Mouse (Mus musculus): ENCODE results near the gene Dna2.
A peak's percentile ranks its signal among the peaks of the same experiment; 100 is the strongest.
"Not testable (repeated sequence)": the region's sequence is repeated elsewhere in the genome, so short reads cannot be mapped to it uniquely, and the experiment has no call there.

Dna2 gene

DNA sequence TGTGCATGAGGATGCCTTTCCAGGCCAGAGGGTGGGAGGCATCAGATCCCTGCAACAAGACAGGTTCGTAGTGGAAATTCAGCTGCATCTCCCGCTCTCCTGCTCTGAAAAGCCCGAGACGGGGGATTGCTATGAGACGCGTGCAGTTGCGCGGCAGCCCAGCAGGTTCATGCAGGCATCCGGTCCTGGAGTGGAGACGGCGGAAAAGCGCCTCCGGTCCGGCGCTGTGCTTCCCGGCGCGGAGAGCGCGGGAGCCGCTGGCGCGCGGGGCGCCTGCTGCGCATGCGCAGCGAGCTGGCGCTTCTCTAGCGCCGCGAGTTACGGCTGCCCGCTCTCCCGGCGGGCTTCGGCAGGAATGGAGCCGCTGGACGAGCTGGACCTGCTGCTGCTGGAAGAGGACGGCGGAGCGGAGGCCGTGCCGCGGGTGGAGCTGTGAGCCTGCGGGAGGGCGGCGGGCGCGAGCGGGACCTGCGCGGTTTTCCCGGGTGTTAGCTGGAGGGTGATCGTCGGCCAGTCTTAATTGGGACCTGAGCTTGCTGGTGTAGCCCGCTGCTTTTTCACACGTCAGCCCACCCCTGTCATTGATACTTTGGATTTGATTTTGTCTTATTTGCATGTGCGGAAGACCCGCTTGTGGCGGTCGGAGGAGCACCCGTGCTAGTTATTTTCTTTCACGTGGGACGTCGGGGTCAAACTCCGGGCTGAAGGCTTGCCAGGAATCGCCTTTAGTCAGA lies at the start of gene Dna2:
Gene Dna2 (plus strand): TSS at position 289 of the 734 bp plus-strand sequence.
- peak; percentile 75 for DNase-seq (ENCODE audit: low read depth, low spot score)

DNA sequence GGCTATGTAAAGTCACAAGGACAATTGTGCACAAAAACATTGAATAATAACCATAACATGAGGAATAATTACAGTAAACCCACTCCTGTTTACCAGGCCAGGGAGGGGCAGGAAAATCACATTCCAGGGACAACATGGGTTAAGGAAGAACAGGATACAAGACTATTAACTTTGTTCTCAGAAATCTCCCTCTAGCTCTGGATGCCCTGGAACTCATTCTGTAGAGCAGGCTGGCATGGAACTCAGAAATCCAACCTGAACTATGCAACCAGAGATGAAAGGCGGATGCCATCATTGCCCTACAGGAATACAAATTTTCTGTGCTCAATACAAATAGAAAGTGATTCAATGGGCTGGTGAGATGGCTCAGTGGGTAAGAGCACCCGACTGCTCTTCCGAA lies 49.4 kb upstream of the Dna2 start:
- no peak for DNase-seq (ENCODE audit: low read depth, low spot score)

DNA sequence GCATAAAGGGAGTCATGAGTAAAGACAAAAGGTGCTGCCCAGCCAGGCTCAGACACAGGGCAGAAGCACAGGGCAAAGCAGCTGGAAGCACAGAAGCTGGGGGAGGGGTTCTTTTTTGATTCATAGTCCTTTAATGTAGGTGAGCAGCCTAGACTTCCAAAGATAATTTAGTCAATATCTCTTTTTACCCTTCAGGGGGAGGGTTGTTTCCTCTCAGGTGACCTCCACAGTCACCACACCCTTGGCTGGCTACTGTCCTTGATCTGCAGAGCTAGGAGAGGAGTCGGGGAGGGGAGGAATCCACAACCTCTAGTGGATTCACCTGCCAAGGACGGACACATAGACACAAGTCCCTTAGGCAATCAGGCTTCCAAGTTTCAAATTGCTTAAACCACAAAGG lies 48.8 kb upstream of the Dna2 start:
- no peak for DNase-seq (ENCODE audit: low read depth, low spot score)

DNA sequence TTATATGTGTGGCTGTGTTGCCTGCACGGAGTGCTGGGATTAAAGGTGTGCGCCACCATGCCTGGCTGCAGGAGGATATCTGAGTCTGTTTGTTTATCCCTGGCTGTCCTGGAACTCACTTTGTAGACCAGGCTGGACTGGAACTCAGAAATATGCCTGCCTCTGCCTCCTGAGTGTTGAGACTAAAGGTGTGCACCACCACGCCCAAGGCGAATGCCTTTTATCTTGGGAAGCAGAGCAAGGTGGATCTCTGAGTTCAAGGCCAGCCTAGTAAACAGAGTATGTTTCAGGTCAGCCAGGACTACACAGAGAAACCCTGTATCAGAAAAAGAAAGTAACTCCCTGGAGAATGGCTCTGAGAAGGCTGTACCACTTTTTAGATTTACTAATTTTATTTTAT lies 46.7 kb upstream of the Dna2 start:
- no peak for DNase-seq (ENCODE audit: low read depth, low spot score)

DNA sequence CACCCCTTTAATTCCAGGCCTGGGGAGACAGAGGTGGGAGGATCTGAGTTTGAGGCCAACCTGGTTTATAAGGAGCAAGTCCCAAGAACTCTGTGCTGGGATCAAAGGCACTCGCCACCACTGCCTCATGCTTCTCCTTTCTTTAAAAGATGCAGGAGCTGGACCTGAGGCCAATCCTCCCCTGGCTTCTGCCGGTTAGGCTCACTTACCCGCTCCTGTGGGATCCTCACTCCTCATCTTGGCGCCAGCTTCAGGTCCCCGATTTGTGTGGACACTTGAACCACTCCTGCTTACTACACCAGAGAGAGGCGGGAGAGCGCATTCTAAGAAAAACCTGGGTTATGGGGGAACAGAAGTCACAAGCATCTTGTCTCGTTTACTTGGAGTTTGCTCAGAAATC lies 45.0 kb upstream of the Dna2 start:
- DNase-seq (ENCODE audit: low read depth, low spot score) = no peak

DNA sequence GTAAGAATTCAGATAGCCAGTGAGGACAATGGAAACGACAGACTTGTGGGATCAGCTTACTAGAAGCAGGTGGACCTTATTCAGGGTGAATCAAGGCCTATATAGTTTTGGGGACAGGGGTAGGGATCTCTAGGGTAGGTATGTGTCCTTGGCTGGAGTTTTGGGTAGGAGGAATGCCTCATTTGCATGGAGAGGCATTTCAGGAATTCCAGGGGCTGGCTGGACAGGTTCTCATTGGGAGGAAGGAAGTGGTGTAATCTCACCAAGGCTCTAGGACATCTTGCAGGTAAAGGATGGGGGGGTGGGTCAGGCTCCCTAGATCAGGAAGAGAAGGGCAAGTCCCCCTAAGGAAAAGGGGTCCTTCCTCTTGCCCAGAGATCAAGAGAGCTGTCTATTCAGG lies 44.0 kb upstream of the Dna2 start:
- no peak for DNase-seq (ENCODE audit: low read depth, low spot score)

DNA sequence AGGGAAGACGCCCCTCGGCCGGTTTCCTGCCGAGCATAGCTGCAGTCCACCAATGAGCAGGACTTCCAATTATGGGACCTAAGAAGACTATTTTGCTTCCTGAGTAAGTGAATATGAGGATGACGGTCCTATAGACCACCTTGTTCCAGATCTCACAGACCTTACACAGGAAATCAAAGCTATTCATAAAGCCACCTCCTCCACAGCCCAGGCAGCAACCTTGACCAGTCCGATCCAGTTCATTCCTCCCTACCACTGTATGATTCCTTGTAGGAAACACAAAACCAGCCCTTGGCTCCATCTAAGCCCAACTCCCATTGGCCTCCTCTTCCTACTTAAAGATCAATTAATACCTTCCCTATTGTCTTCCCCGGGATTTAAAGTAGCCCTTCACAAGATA lies 40.5 kb upstream of the Dna2 start:
- DNase-seq (ENCODE audit: low read depth, low spot score) = no peak

DNA sequence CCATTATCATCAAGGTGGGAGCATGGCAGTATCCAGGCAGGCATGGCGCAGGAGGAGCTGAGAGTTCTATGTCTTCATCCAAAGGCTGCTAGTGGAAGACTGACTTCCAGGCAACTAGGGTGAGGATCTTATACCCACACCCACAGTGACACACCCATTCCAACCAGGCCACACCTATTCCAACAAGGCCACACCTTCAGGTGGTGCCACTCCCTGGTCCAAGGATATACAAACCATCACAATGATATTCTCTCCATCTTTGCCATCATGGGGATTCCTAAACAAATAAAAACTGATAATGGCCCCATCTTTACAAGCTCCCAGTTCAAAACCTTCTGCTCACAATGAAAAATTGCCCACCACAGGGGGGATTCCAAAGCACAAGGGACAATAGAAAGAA lies 37.9 kb upstream of the Dna2 start, which contains the start of gene Tet1:
Gene Tet1 (minus strand): TSS at position 101 of the 400 bp plus-strand sequence.
- DNase-seq (ENCODE audit: low read depth, low spot score) = not testable (repeated sequence)

DNA sequence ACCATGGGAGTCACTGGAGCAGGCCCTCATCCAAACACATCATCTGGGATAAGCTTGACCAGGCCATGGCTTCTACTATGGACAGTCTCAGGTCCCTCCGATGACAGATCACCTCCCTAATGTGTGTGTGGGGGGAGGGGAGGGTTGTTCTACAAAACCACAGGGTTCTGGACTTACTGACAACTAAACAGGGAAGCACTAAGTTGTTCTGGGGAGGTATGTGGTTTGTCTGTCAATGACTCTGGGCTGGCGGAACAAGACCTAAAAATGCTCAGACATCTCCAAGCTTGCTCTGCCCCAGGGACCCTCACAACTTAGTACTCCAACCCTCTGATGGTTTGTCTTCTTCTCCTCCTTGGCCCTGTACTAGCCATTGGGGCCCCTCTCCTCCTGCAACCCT lies 35.7 kb upstream of the Dna2 start:
- DNase-seq (ENCODE audit: low read depth, low spot score) = no peak

DNA sequence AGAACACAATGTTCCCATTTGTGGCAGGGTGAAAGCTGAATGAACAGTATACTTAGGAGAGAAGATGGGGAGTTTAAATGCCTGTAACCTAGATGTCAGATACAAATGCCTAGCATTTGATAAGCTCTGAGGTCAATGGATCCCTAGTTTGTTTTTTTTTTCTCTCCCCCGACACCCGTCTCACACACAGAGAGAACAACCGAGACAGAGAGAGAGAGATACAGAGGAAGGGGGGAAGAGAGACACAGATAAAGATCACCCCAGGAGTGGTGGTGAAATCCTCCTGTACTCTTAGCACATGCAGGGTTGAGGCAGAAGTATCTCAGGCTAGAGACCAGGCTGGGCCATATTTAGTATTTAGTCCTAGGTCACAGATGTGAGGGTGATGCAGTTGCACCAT lies 27.8 kb upstream of the Dna2 start:
- no peak for DNase-seq (ENCODE audit: low read depth, low spot score)

DNA sequence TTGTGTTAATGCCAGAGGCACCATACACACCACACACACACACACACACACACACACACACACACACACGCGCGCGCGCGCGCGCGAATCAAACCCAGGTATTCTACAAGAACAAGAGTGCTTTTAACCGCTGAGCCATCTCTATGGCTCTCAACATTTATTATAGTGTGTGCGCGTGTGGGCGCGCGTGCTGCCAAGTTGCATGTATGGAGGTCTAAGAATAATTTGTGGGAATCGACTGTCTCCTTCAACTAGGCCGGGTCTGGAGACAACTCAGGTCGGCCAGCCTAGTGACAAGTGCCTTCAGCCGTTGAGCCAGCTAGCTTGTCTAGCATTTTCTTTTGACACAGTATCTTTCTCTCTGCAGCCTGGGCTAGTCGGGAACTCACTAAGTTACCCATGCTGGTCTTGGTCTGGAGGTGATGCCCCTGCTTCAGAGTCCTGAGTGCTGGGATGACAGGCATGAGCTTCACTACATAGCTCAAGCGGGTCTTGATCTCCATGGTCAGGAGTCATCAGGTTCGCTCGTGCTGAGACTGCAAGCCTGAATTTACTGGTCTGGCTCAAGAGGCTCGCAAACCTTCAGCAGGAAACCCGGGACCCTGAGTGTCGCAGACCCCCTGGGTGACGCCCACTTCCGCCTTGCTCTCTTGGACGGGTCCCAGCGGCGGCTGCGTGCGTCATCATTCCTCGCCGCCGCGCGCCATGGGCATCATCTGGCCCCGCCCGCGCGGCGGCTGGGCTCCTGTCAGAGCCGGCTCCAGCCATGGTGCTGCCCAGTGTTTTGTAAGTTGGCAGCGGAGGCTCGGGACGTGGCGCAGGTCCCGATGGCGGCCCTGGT lies 26.7 kb upstream of the Dna2 start, which contains the start of gene Slc25a16:
Gene Slc25a16 (plus strand): TSS at position 709 of the 841 bp plus-strand sequence.
- DNase-seq (ENCODE audit: low read depth, low spot score) = peak; percentile 75

DNA sequence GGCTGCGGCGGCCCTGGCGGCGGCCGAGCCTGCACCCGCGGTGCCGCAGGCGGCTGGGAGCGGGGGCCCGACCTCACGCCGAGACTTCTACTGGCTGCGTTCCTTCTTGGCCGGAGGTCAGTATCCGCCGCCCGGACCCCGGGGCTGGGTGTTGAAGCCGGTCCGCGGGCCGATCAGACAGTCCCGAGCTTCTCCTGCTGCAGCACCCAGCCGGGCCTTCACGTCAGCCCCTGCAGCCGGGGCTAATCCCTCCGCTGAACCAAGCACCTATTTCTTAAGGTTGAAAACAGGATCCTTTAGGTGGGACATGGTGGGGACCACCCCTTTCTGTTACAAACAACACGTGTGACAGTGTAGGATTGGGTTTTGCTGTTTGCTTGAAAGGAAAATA lies 26.1 kb upstream of the Dna2 start:
- DNase-seq (ENCODE audit: low read depth, low spot score) = no peak

DNA sequence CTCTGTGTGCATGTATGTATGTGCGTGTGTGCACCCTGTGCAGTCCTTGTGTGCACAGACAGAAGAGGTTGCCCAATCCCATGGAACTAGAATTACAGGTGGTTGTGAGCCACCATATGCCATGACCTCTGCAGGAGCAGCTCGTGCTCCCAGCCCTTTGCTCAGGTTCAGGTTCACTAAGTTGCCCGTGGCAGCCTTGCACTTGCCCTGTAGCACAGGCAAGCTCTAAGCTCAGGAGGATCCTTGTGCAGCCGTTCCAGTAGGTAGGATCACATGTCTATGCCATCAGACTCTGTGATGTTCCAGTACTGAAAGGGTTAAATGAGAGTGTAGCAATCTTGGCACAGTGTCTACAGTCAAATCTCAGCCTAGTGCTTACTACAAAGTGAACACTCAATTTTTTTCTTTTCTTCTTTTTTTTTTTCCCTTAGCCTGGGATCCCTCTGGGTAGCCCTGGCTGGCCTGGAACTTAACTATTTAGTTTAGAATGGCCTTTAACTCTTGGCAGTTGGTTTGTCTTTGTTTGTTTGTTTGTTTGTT lies 22.7 kb upstream of the Dna2 start:
- no peak for DNase-seq (ENCODE audit: low read depth, low spot score)

DNA sequence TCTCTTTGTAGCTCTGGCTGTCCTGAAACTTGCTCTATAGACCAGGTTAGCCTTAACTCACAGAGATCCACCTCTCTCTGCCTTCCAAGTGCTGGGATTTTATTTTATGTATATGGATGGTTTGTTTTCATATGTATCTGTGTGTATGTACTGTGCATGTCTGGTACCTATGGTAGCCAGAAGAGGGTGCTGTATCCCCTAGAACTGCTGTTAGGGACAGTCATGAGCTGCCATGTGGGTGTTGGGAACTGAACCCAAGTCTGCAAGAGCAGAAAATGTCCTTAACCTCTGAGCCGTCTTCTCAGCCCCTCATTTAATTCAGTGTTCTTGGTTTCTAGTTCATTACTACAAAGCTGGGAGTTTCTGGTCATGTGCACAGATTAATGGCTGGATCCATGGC lies 14.4 kb upstream of the Dna2 start:
- DNase-seq (ENCODE audit: low read depth, low spot score) = no peak

DNA sequence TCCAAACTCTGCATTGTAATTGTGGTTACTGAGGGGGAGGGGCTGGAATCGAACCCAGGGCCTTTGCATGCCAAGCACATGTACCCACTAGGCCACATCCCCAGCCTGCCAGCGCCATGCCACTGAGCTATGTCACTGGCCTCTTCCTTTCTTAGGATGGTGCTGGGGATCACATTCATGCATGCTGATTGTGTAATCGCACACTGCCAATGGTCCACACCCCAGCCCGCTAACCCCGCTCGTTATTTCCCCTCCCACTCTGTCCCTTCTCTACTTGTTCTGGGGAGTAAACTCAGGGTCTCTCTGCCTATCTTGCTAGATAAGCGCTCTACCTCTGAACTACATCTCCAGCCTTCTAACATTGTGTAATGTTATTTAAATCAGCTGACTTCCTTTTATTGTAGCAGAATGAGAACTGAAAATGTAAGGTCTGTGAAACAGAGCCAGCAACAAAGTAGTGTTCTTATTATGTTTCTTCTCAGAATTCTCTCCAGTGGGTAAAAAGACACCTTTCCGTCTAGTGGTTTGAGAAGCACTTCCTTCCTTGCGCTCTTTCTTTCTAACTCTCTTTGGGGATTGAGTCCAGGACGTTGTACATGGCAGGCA lies 1.7 kb upstream of the Dna2 start:
- no peak for DNase-seq (ENCODE audit: low read depth, low spot score)

DNA sequence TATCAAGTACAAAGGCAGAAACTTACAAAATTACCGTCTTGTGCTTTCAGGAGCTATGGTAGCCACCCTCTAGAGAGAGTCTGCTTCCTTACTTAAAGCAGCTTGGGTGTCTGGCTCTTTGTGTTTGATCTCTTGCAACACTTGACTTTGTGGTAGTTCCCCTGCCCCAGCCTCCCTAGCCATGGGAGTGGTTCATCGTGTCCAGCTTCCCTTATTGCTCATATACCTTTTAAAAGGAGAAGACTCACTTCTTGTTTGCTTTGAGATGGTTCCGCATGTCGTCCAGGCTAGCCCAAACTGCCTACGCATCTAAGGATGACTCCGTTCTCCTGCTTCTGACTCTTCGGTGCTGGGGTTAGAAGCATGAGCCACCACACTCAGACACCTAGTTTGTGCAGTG lies 1.7 kb downstream of the Dna2 start:
- DNase-seq (ENCODE audit: low read depth, low spot score) = no peak

DNA sequence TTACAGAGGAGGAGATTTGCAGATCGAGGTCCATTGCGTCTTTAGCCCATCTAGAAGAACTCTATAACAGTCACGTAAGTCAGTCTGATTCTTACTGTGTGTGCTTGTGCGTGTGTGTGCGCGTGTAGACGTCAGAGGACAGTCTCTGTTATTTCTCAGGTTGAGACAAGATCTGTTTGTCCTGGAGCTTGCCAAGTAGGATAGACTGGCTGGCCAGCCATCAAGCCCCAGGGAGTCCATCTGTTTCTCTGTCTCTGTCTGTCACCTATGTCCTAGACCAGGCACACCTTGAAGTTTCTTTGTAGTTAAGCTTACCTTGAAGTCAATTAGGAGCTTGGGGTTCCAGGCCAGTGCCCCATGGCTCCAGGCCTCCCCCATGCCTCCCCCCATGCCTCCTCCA lies 17.1 kb downstream of the Dna2 start:
- DNase-seq (ENCODE audit: low read depth, low spot score) = no peak

DNA sequence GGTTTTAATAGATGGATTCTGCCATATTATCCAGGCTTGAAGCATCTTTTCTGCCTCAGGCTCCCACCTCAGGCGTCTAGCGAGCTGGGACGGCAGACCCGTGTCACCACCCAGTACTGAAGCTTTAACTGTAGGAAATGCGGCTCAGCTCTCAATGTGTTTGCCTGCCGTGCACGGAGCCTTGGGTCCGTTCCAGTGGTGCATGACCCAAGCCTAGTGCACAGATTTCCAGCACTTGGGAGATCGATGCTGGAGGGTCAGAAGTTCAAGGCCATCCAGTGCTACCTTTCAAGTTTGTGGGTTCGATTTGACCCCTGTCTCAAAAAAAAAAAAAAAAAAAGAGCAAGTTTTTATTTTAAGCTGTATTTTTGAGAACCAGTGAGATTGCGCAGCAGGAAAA lies 19.0 kb downstream of the Dna2 start:
- no peak for DNase-seq (ENCODE audit: low read depth, low spot score)

DNA sequence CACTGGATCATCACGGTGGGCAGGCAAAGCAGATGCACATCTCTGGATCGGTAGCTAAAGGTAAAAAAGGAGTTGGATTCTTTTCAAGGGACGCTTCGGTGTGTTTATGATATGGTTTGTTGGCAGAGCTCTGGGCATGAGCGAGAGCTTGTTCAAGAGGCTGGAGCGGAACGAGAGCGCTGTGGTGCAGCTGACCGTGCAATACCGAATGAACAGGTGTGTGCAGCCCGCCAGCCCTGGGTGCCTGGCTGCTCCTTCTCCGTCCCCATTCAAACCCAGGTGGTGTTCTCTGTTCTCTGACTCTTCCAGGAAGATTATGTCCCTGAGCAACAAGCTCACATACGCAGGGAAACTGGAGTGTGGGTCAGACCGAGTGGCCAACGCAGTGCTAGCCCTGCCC lies 19.5 kb downstream of the Dna2 start:
- no peak for DNase-seq (ENCODE audit: low read depth, low spot score)

DNA sequence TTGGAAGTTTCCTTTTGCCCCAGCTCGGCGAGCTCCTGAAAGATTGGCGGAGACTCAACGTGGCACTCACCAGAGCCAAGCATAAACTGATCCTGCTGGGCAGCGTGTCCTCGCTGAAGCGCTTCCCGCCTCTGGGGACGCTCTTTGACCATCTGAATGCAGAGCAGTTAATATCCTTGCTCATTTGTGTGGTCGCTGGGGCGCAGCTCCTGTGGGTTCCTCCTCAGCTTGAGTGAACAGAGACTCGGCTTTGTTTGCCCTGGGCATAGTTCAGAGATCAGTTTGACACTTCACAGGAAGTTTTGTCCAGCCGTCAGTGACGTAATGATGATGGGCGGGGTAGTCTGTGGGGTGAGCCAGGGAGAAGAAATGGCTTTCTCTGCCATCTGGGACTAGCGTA lies 25.0 kb downstream of the Dna2 start:
- no peak for DNase-seq (ENCODE audit: low read depth, low spot score)

DNA sequence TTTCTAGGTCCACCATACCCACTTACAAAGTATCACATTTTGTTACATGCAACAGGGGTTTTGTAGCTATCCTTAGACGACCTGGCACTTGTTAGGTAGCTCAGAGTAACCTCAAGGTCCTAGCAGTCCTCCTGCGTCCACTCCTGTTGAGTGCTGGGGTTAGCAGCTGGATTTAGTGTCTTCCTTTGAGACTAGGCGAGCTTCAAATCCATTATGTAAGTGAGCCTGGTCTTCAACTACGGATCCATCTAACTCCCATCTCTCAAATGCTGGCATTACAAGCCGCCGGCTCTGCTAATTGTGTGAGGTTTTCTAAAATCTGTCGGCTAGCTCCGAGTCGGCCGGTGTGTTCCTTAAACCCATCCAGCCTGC lies 32.8 kb downstream of the Dna2 start:
- no peak for DNase-seq (ENCODE audit: low read depth, low spot score)
